Mouse (Mus musculus) monocyte, adult 2 months (primary cell): Measurements from ENCODE around the gene Spg21.
A peak's percentile ranks its signal among the peaks of the same experiment; 100 is the strongest.

Experiments used
- DNase-seq, 2 experiments: peaks; one replicate each; pipeline ENCODE4 v3.0.0; 2022; ENCODE audit warnings: low spot score in 2 of 2, low read depth in 1 of 2

Spg21 gene

GRCm38 (mm10) chr9:65472769-65473168, 12.0 kb downstream of the Spg21 start:
- no peak for DNase-seq

DNA sequence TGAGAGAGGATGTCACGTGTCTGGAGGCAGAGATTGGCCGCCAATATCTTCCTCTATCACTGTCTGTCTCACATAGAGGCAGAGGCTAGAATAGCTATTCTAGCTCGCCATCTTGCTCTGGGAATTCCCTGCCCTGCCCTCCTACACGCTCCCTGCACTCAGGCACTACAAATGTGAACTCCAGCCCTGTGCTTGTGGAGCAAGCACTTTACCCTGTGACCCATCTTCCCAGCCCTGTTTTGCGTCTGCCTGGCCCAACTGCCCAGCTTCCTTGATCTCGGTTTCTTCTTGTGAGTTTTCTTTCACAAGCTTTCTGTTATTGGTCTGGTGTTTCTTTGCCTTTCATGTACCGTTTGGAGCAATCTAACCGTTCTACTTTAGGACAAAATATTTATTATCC, 18.4 kb downstream of the Spg21 start:
- no peak for DNase-seq

- no peak for DNase-seq
These were observed 19.3 kb downstream of the Spg21 start for GRCm38 (mm10) chr9:65480071-65480470.

DNA sequence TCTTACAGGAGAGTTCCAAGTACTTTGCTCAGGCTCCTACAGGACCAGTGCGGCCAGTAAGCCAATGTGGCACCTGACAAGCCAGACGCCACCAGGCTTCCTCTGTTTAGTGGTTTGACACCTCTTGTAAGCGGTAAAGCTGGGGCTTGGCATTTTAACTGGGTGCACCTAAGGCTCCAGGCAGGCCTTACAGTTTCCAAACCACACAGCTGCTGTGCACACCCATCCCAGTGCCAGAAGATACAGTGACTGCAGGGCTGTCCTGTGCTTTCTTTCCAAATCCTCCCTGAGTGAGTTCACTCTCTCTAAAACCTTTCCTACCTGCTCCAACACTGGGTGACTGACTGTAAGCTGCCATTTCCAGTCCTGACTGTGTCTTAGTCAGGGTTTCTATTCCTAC, 30.7 kb downstream of the Spg21 start:
- no peak for DNase-seq

DNA sequence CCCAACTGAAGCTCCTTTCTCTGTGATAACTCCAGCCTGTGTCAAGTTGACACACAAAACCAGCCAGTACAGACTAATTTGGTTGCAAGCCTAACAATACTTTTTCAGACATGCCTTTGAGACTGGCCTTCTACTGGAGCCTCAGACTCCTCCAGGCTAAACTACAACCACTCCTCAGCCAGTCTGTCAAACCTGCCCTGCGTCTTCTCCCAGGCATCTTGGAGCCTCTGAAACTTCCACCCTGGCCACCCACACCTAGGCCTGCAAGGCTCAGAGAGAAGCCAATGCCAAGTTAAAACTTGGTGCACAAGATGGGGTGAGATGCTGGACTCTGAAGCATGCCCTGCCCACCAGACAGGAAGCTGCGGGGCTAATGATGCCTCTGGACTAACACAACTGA, 31.6 kb downstream of the Spg21 start:
- no peak for DNase-seq

DNA sequence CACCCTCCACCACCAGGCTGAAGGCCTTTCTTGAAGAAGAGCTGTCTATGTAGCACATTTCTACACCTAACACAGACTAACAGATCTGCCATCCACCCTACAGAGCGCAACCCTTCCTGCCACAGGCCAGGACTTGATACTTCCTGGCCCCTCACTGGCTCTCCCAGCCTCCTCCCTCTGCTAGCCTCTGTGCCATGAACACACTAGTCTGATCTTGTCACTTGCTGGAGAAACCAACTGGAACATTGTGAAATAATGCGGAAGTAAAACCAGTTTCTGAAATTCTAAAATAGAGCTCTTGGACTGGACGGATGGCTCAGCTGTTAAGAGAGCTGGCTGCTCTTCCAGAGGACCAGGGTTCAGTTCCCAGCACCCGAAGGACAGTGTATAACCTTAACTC, 32.1 kb downstream of the Spg21 start:
- DNase-seq: peak in 1 of 2 experiments; percentile 13

DNA sequence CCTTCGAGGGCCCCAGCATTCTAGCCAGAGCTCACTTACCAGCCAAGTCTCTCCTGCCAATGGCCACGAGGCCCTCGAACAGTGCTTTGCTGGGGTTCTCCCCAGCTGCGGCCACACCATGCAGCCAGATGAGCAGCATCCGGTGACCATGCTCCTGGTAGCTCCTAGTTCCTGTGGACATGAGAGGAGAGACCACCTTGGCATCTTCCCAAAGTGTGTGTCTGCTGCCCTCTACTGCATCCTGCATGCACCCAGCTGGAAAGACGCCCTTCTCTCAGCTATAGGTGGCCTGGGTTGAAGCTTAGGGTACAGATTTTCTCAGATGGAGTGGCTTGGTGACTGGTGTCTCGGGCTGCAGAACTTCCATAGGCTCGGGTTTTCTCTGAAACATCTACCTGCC, 41.4 kb downstream of the Spg21 start:
- no peak for DNase-seq

DNA sequence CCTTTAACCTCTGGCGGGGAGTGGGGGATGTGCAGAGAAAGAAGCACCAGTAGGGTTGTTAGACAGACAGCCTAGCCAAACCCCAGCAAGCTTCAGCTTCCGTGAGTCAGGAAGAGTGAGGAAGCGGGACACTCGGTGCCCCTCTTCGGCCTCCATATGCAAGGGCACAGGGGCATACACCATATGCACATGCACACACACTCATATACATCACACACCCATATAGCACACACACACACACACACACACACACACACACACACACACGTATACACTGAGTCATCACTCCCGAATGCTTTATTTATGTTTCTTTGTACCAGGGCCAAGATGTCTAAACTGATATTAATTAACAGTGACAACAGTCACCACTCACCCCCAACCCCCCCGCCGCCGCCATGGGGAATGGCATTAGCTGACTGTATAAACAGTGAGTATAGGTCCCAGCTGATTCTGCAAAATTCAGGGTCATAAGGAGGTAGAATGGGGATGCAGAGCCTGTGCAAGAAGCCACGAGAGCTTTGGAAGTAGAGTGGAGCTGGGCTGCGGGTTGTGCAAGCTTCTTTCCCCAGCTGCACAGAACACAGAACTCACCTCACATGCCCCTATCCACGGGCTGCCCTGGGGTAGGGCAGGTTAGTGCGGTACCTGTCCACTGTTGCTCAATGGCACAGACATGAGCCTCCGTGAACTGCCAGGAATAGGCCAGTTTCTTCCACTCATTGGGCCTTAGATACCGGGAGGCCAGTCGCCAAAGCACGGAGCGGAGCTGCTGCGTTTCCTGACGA, 42.2 kb downstream of the Spg21 start:
- DNase-seq: no peak

DNA sequence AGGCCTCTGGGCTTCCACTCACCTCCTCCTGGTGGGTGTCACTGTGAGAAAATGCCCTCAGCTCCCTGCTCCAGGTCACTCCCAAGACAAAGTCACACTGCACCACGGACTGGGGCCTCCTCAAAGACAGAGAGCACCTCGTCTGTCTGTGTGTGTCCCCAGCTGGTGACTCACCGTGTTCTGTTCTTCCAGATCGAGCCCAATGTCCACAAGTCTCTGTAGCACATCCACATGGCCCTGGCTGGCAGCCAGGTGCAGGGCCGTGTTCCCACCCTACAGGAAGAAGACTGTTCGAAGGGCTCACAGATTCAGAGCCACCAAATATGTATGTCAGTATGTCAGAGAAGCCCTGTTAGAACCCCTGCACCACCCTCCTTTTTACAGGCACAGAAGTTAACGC, 47.7 kb downstream of the Spg21 start:
- DNase-seq: no peak

DNA sequence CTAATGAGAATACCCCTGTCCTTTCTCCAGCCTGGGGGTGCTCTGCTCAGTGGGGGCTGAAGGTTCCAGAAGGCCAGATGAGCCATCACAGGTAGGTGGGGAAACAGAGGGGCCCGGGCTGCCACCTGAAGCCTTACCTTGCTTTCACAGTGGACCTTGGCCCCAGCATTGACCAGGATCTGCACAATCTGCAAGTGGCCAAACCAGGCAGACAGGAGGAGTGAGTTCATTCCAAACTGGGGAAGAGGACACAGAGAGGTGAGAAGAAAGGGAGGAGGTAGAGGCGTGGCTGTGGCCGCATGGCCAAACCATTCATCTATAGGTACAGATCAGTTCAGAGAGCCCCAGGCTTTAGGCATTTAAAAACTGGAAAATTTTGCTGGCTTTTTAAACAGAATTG, 51.8 kb downstream of the Spg21 start:
- no peak for DNase-seq

GRCm38 (mm10) chr9:65514431-65514830, 53.7 kb downstream of the Spg21 start:
- DNase-seq: no peak

DNA sequence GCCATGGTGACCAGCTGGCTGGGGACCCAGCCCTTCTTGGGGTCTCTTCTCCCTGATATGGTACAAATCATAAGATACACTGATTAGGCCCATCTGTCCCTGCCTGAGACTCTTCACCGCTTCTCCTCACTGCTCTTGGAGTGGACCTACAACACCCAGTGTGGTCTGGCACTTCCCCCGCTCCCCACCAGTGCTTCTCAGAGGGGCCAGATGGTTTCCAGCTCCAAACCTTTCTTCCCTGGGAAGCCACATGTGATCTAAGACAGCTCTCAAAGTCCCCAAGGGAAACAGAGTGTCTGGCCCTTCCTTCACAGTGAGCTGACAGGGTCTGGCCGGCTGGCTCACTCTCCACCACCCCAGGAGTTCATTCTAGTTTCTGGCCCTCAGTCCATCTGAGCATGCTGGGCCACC, 54.1 kb downstream of the Spg21 start:
- DNase-seq: no peak

DNA sequence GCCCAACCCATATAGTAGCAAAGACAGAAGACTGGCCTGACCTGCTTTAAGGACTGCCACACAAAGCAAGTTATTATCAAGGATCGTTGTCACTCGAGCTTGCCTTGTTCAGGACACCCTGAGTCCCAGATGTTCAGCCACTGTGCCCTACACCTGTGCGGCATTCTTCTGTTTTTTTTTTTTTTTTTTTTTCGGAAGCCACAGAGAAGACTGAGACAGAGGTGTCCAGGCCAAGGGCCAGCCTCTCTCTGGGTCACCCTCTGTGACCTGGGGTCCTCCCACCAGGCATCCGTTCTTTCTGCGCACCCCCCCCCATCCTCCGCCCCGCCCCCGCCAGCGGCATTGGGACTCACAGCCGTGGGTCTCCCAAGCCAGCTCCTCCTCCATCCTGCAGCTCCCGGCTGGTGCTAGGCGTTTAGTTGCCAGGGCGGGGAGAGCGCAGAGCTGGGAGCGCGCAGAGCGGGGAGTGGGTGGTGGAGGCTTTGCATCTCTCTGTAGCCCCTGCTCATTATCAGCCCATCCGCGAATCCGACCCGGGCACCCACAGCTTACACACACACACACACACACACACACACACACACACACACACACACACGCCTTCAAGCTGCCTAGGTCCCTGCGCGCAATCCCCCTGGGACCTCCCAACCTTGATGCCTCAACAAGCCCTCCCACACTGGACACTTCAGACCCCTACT, 59.2 kb downstream of the Spg21 start, which contains the start of gene Ankdd1a:
Ankdd1a (minus strand) TSS at position 387 of the 698 bp plus-strand sequence.
- DNase-seq: no peak

DNA sequence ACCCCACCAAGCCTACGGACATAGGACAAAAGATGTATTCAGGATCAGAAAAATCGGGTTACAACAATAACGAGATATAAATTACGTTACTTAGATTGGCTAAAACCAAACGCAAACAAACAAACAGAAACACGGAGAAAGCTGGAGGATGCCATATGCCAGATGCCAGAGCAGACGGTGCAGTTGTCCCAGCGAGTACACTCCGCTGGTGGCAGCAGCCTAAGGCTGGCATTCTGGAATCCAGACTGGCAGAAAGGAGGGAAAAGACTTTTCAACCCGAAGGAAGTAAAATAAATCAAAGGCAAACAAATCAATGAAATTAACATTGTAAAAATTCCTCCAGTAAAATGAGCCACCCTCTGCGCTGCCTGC, 59.7 kb downstream of the Spg21 start:
- DNase-seq: no peak

DNA sequence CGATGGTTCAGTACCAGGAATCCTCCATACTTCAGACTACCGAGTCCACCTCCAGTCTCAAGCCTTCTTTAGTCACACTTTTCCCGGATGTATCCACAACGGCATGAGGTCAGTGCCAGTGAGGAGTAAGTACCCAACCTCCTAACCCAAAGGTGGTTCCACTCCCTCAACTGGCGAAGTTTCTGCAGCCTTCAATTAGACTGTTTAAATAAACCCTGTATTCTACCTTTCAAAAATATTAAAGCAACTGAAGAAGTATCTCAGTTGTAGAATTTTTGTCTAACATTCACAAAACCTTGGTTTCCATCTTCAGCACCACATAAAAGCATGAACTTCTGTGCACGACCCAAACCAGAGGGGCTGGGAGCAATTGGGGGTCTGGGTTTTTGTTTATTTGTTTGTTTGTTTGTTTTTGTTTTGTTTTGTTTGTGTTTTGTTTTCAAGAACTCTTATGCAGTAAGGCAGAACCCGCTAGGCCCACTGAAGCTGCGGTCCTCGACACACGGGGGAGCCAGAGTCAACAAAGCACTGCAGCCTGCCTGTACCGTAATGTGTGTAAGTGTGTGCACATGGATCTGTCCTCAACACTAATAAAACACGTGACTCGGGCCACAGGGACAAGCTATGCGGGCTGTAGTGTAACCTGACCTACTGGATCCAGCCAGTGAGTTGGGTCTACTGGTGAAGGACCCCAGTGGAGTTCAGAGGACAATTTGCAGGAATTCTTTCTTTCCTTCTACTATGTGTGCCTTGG, 63.0 kb downstream of the Spg21 start:
- DNase-seq: peak in 1 of 2 experiments; percentile 75

DNA sequence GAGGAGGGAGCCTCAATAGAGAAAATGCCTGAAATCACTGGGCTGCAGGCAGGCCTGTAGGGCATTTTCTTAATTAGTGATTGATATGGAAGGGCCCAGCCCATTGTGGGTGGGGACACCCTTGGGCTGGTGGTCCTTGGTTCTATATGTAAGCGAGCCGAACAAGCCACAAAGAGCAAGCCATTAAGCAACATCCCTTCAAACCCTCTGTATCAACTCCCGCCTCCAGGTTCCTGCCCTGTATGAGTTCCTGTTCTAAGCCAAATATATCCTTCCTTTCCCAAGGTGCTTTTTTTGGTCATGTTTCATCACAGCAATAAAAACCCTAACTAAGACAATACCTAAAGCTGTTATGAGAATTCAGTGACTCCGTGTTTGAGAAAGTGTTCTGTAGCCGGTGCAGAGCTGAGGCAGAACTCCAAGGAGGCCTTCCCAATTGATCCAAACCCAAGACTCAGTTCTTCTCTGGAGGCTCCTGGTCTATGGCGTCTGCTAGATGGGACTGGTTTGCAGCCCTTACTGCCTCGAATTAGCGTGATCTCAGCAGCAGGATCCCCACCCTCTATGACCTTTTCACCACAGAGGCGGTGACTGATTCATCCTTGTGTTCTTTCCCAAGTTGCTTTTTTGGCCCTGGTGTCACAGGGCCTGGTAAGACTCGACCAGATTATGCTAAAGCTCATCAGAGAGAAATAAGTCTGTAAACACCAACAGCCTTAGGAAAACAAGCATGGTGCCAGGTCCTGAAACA, 64.9 kb downstream of the Spg21 start:
- peak in 1 of 2 experiments; percentile 56 for DNase-seq

DNA sequence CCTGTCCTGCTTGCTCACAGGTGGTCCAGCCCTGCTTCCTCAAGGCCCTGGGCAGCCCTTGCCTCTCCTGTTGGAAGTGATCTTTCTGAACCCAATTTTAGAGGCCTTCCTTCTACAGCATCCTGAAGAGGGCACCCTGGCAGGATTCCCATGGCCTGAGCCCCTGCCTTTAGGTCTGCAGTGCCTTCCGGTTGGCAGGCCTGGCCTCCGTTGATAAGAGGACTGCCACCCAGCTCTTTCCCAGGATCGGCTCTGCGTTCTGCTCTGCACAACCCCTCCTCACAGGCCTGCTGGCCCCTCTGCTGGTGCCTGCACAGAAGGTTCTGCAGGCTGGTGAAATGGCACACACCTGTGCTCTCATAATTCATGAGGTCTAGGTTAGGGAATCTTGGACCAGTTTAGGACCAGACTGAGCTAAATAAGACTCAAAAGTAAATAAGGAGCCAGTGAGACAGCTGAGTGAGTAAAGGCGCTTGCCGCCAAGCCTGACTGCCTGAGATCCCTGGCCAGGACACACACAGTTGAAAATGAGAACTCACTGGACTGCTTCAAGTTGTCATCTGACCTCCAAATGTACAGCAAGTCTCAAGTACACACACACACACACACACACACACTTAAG, 67.8 kb downstream of the Spg21 start:
- DNase-seq: no peak

- no peak for DNase-seq
These were observed 68.9 kb downstream of the Spg21 start for GRCm38 (mm10) chr9:65529659-65530058.

- DNase-seq: no peak
These were observed 70.5 kb downstream of the Spg21 start for GRCm38 (mm10) chr9:65531283-65531682.

DNA sequence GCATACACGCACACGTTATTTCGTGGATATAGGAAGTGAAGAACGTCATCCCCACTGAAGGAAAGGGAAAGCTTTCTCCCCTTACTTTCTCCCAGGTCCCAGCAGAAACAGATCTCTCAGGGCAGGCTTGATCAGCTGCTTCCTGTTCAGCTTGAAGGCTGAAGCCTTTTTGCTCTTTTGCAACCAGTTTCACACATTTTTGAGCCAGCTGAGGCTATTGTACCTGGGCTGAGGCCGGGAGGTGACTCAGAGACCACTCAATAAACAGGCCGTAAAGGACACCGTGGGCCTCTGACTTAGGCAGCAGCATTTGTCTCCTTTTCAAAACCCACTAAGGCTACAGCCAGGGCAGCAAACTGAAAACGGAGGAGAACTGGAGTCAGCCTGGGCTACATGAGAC, 72.2 kb downstream of the Spg21 start:
- DNase-seq: no peak

GRCm38 (mm10) chr9:65534111-65534510, 73.4 kb downstream of the Spg21 start:
- no peak for DNase-seq
